Mouse (Mus musculus) stomach, postnatal 0 days (tissue): Measurements from ENCODE around the gene E2f6.

Source experiments
- CTCF ChIP-seq: IDR thresholded peaks from 2 replicates; pipeline ENCODE4 v1.5.1; 2016; ENCODE audit warnings: antibody characterized with exemption, low read depth, mild to moderate bottlenecking, moderate library complexity
- EP300 ChIP-seq: optimal IDR thresholded peaks from 2 replicates; pipeline ENCODE3; 2016; ENCODE audit warnings: antibody characterized with exemption

GRCm38 (mm10) chr12:16886354-16886753 is 75.6 kb downstream of the E2f6 start:
- no peak for TF ChIP-seq CTCF
- no peak for TF ChIP-seq EP300
